Mouse (Mus musculus) neural tube, embryonic 11.5 days (tissue): ENCODE data around the gene Mllt11. TPM values are rescaled to one million over a fixed set of nuclear protein-coding genes. Genes with fewer than 3 reads are reported as not detected.

Experiments
- ATAC-seq: fragments of 200-750 bp; cut with Nextera tagmentation; 2 replicates; pipeline ENCODE4 v1.8.0; 2017; ENCODE audit warnings: moderate number of reproducible peaks, mild to moderate bottlenecking, moderate TSS enrichment, moderate library complexity; ENCODE audit not compliant: insufficient read depth, low FRiP score, low TSS enrichment
- DNase-seq: peaks from one replicate; pipeline ENCODE4 v3.0.0-alpha.2; 2015; ENCODE audit warnings: low spot score
- H3K27ac ChIP-seq: fragments of 300-500 bp; sonication (generic); 2 replicates; pipeline ENCODE4 v1.5.1; 2014; ENCODE audit warnings: low read depth, mild to moderate bottlenecking, low read length
- H3K27me3 ChIP-seq: fragments of 300-500 bp; sonication (generic); 2 replicates; pipeline ENCODE4 v1.6.1; 2014; ENCODE audit warnings: mild to moderate bottlenecking, low read length, mixed read lengths; ENCODE audit not compliant: control insufficient read depth, insufficient read depth
- H3K36me3 ChIP-seq: fragments of 300-500 bp; sonication (generic); 2 replicates; pipeline ENCODE4 v1.6.1; 2014; ENCODE audit warnings: mild to moderate bottlenecking, low read length, moderate library complexity, mixed read lengths; ENCODE audit not compliant: control insufficient read depth, insufficient read depth
- H3K4me1 ChIP-seq: fragments of 300-500 bp; sonication (generic); 2 replicates; pipeline ENCODE4 v1.6.1; 2014; ENCODE audit warnings: low read length, mixed read lengths; ENCODE audit not compliant: control insufficient read depth, insufficient read depth
- H3K4me2 ChIP-seq: fragments of 300-500 bp; sonication (generic); 2 replicates; pipeline ENCODE4 v1.6.1; 2014; ENCODE audit warnings: low read depth, mild to moderate bottlenecking, moderate library complexity
- H3K4me3 ChIP-seq: fragments of 300-500 bp; sonication (generic); 2 replicates; pipeline ENCODE4 v1.5.1; 2014; ENCODE audit warnings: low read depth, low read length
- H3K9ac ChIP-seq: fragments of 300-500 bp; sonication (generic); 2 replicates; pipeline ENCODE4 v1.6.1; 2014; ENCODE audit warnings: mild to moderate bottlenecking, low read length
- H3K9me3 ChIP-seq: fragments of 300-500 bp; sonication (generic); 2 replicates; pipeline ENCODE4 v1.6.1; 2016; ENCODE audit warnings: low read length; ENCODE audit not compliant: control insufficient read depth
- WGBS: fragments of 180-500 bp; shearing (Covaris S2); extraction: QIAGEN DNeasy Blood & Tissue Kit; methylation state at CpG from one replicate; pipeline ENCODE4 v1.1.7; 2014; 5-methylcytosine and 5-hydroxymethylcytosine counted together
- polyA plus RNA-seq: library from polyadenylated mRNA; unstranded; fragments of >200 nt; fragmentation: Nextera tagmentation; extraction: Ambion mirVana; gene quantifications from 2 replicates; pipeline ENCODE4 v1.2.1, GENCODE M21; 2014

Mllt11 gene
- polyA plus RNA-seq, 1 experiment from 2014 or later = 176 TPM

GRCm38 (mm10) chr3:95250361-95250760, 18.4 kb upstream of the Mllt11 start:
- peaks cover 3% of the 10 kb centered on the region; the same call in 1 of the 2 replicates for H3K36me3 ChIP-seq
- WGBS = 80% methylated on average over 5 of the region's 5 CpGs
- H3K4me1 ChIP-seq = no peaks in the 10 kb centered on the region
- no peak for DNase-seq
- H3K9me3 ChIP-seq = no peaks in the 10 kb centered on the region
- ATAC-seq = no peak
- H3K27ac ChIP-seq = no peak overlapping the region
- H3K27me3 ChIP-seq = no peaks in the 10 kb centered on the region
- no peak overlapping the region for H3K9ac ChIP-seq
- H3K4me3 ChIP-seq = no peak overlapping the region
- no peak overlapping the region for H3K4me2 ChIP-seq

DNA sequence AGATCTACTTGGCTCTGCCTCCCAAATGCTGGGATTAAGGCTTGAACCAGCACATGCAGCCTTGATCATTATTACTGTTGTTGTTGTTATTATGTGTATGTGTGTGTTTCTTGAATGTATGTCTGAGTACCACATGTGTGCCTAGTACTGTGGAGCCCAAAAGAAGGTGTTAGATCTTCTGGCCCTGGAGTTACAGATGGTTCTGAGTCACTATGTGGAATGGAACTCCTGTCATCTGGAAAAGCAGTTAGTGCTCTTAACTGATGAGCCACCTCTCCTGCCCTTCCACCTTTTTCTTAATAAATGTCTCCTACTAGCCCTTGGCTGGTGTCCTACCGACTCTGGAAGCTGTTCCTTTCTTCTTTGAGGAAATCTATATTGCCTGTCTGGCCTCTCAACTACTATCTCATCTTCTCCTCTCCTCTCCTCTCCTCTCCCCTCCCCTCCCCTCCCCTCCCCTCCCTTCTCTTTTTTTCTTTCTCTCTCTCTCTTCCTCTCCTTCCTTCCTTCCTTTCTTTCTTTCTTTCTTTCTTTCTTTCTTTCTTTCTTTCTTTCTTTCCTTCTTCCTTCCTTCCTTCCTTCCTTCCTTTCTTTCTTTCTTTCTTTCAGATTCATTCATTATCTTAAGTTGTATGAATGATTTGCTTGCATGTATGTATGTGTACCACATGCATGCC, 15.8 kb upstream of the Mllt11 start:
- Histone ChIP-seq H3K4me2 (no peak overlapping the region), H3K4me3 (no peak overlapping the region), H3K9ac (no peak overlapping the region), H3K4me1 (no peaks in the 10 kb centered on the region), H3K27me3 (no peaks in the 10 kb centered on the region), H3K27ac (no peak overlapping the region), H3K36me3 (no peaks in the 10 kb centered on the region), H3K9me3 (no peaks in the 10 kb centered on the region)
- WGBS = 67% methylated on average over 1 of the region's 1 CpGs
- DNase-seq = no peak
- ATAC-seq = no peak

- ATAC-seq (no peak), DNase-seq (no peak)
- Histone ChIP-seq H3K9ac (no peak overlapping the region), H3K27me3 (no peaks in the 10 kb centered on the region), H3K36me3 (no peaks in the 10 kb centered on the region), H3K9me3 (no peaks in the 10 kb centered on the region), H3K4me3 (no peak overlapping the region), H3K4me1 (no peaks in the 10 kb centered on the region), H3K27ac (no peak overlapping the region), H3K4me2 (no peak overlapping the region)
- WGBS = 89% methylated on average over 5 of the region's 5 CpGs
Measured at GRCm38 (mm10) chr3:95246465-95247231, 14.7 kb upstream of the Mllt11 start.

DNA sequence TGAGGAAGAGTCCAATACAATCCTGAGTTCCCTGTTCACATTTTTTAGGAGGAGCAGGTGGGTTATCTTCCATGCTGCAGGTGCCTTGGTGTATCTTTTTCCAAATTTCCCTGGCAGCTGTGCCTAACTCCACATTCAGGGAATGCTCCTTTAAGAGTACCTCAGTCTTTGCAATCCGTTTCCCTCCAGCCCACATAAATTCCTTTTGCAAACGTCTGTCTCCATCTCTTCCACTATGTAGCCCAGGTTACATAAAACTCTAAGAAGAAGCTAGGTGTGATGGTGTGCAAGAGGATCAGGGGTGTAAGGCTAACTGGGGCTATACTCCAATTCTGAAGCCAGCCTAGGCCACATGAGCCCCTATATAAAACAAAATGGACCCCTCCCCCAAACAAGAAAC, 11.1 kb upstream of the Mllt11 start:
- WGBS = 86% methylated on average over 2 of the region's 2 CpGs

DNA sequence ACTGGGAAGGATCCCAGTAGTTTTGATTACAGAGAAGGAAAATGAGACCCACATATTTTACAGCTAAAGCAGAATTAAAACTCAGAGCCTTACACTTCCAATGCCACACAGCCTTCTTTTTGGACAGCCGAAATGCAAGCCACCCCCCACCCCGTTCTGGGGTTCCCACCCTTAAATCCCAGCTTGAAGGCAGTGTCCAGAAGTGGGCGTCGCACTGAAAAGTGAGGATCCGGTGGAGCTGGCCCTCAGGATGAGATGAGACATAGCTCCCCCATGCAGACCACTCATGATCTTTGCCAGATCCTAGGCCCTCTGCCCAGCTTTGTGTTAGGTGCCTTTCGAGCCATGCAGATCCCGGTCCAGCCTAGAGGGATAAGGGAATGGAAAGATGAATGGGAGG, 9.5 kb upstream of the Mllt11 start, which contains the start of gene Gm128:
TSS of gene Gm128 (minus strand) at position 101 of the 400 bp plus-strand sequence.
- H3K4me2 ChIP-seq = no peak within 1 kb of the TSS

More for the DNA sequence above, 11.1 kb upstream of the Mllt11 start:
- no peak overlapping the region for H3K4me3 ChIP-seq
- no peaks in the 10 kb centered on the region for H3K4me1 ChIP-seq
- no peaks in the 10 kb centered on the region for H3K9me3 ChIP-seq
- H3K9ac ChIP-seq = no peak overlapping the region
- no peaks in the 10 kb centered on the region for H3K36me3 ChIP-seq
- H3K27ac ChIP-seq = no peak overlapping the region
- ATAC-seq (no peak), DNase-seq (no peak)
- H3K27me3 ChIP-seq = no peaks in the 10 kb centered on the region
- no peak overlapping the region for H3K4me2 ChIP-seq

GRCm38 (mm10) chr3:95240900-95241299, 8.9 kb upstream of the Mllt11 start:
- no peak for ATAC-seq
- Histone ChIP-seq H3K4me1 (no peaks in the 10 kb centered on the region), H3K36me3 (no peaks in the 10 kb centered on the region), H3K27me3 (no peaks in the 10 kb centered on the region), H3K9me3 (no peaks in the 10 kb centered on the region), H3K9ac (no peak overlapping the region), H3K27ac (no peak overlapping the region), H3K4me2 (no peak overlapping the region), H3K4me3 (no peak overlapping the region)
- WGBS = 36% methylated on average over 17 of the region's 17 CpGs
- no peak for DNase-seq

More for the DNA sequence above, 9.5 kb upstream of the Mllt11 start, which contains the start of gene Gm128:
- Histone ChIP-seq H3K27me3 (no peaks in the 10 kb centered on the region), H3K4me3 (no peak within 1 kb of the TSS), H3K9ac (no peak within 1 kb of the TSS), H3K9me3 (no peaks in the 10 kb centered on the region), H3K27ac (no peak within 1 kb of the TSS), H3K4me1 (no peaks in the 10 kb centered on the region), H3K36me3 (no peaks in the 10 kb centered on the region)
- ATAC-seq = no peak
- DNase-seq = no peak
- 83% methylated on average over 7 of the region's 7 CpGs for WGBS

DNA sequence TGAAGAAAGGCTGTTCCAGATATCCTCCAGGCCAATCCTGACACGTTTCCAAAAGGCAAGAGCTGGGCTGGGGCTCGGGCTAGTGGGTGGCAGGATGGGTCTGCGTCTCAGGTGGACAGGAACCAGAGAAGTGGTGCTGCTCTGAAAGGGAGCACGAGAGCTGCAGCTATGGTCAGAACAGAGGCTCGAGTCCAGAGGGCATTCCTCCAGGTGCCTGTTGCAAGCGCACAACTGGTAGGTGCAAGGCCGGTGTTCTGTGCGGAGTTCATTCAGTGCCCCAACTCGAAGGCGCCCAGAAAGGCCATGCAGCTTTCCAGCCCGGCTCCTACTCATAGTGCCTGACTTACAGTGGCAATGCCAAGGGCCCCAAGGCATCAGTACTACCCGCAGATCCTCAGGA, 8.0 kb upstream of the Mllt11 start:
- Histone ChIP-seq H3K9ac (no peak overlapping the region), H3K4me3 (no peak overlapping the region), H3K36me3 (peaks cover 3% of the 10 kb centered on the region; the same call in 1 of the 2 replicates), H3K27ac (no peak overlapping the region), H3K4me1 (no peaks in the 10 kb centered on the region), H3K4me2 (no peak overlapping the region), H3K9me3 (no peaks in the 10 kb centered on the region), H3K27me3 (no peaks in the 10 kb centered on the region)
- WGBS = 88% methylated on average over 12 of the region's 12 CpGs
- ATAC-seq (no peak), DNase-seq (no peak)

GRCm38 (mm10) chr3:95239022-95239421, 7.1 kb upstream of the Mllt11 start:
- Histone ChIP-seq H3K9ac (no peak overlapping the region), H3K27me3 (no peaks in the 10 kb centered on the region), H3K27ac (no peak overlapping the region), H3K4me2 (no peak overlapping the region), H3K9me3 (no peaks in the 10 kb centered on the region), H3K4me1 (no peaks in the 10 kb centered on the region), H3K4me3 (no peak overlapping the region), H3K36me3 (peaks cover 7% of the 10 kb centered on the region)
- no peak for DNase-seq
- no peak for ATAC-seq
- 90% methylated on average over 6 of the region's 6 CpGs for WGBS
